Mouse (Mus musculus) liver, adult 2 months (tissue): ENCODE measurements around the gene Chac1.

Experiments
- CTCF ChIP-seq: fragments of 200-500 bp; IDR thresholded peaks from 2 replicates; pipeline ENCODE4 v1.5.1; 2011; ENCODE audit warnings: low read depth, low read length, control low read depth
- POLR2A ChIP-seq: fragments of 200-500 bp; IDR thresholded peaks from 2 replicates; pipeline ENCODE4 v1.6.1; 2011; ENCODE audit warnings: low read length, control low read depth; ENCODE audit not compliant: insufficient read depth; ENCODE audit errors: extremely low read depth

DNA sequence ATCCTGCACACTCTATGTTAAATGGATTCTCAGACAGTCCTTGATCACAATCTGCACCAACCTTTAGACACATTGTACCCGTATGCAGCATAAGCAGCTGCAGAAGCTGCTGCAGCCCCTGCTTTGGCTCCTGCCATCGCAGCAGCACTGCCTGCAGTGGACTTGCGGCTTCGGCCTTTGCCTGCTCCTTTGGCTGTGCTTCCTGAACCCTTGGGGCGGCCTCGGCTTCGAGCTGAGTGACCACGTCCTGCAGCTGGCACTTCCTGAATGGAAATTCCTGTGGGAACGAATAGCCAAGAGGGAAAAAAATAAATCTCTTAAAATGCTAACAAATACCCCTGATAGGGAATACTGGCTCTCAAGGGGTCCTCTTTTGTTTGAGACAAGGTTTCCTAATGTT lies 26.3 kb downstream of the Chac1 start:
- TF ChIP-seq POLR2A, result no peak
- TF ChIP-seq CTCF, result no peak
